Mouse (Mus musculus): Measurements from ENCODE around the gene Slc26a6.

Gene Slc26a6

GRCm38 (mm10) chr9:108852976-108853375, at the start of gene Slc26a6:
TSS of gene Slc26a6 (plus strand) at chr9:108853283.
- DNase-seq (ENCODE audit: low read depth), result no peak

GRCm38 (mm10) chr9:108805768-108806167, 47.3 kb upstream of the Slc26a6 start:
- no peak for DNase-seq (ENCODE audit: low read depth)

- no peak for DNase-seq (ENCODE audit: low read depth)
Measured at GRCm38 (mm10) chr9:108806379-108806778, 46.7 kb upstream of the Slc26a6 start.

GRCm38 (mm10) chr9:108806831-108807230, 46.3 kb upstream of the Slc26a6 start:
- no peak for DNase-seq (ENCODE audit: low read depth)

GRCm38 (mm10) chr9:108807674-108808073, 45.4 kb upstream of the Slc26a6 start:
- DNase-seq (ENCODE audit: low read depth), result no peak

- peak; percentile 89 for DNase-seq (ENCODE audit: low read depth)
Measured at GRCm38 (mm10) chr9:108808163-108808665, 44.9 kb upstream of the Slc26a6 start, which contains the start of gene Nckipsd. TSS of gene Nckipsd (plus strand) at chr9:108808368.

DNA sequence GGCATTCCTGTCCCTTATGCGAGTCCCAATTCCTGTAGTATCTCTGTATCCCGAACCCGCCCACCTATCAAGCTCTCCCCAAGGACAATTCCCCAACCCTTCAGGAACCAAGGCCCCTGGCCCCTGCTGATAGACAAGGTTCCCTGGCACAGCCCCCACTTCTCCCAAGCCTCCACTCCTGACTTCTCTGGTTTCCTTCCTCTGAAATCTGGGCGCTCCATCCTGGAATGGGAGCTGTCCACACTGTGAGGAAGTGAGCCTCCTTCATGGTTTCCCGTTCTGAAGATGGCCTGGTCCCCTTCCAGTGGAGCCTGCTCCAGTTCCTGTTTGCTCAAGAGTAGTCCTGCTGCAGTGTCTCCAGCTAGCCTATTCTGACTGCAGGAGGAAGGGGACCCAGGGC, 43.9 kb upstream of the Slc26a6 start:
- no peak for DNase-seq (ENCODE audit: low read depth)

GRCm38 (mm10) chr9:108809723-108810122, 43.4 kb upstream of the Slc26a6 start:
- DNase-seq (ENCODE audit: low read depth), result no peak

DNA sequence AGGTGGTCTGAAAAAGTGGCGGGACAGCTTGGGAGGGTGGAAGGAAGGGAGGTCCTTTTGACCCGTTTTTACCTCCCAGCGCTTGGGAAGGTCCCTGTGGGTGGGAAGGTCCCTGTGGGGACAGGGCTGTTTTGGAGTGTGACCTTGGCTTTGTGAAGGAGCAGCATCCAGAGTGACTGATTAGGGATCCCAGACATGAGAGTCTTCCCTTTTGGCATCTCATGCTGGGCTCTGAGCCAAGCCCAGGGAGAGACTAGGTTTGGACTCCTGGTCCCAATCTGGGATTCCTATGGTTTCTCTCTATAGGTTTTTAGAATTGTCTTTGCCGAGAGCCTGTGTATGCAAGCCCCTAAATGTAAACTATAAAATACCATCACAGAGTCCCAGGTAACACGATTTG, 42.6 kb upstream of the Slc26a6 start:
- no peak for DNase-seq (ENCODE audit: low read depth)

DNA sequence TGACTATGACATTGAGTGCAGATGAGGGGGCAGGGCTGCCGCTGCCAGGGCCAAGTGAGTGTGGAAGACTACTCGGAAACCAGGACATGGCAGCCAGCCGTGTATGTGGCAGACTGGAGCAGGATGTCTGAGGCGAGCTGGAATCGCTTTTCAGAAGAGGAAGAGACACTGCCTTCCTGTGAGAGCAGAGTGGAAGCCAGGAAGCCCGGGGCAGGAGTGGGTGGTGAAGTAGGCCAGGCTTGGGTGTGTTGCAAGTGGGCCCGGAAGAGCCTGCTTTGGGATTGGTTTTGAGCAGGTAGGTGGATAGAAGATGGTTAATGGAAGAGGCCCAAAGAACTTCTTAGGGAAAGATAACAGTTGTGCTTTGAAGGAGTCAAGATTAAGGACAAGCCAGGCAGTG, 37.5 kb upstream of the Slc26a6 start:
- no peak for DNase-seq (ENCODE audit: low read depth)

GRCm38 (mm10) chr9:108819495-108819894, 33.6 kb upstream of the Slc26a6 start:
- peak; percentile 34 for DNase-seq (ENCODE audit: low read depth)

GRCm38 (mm10) chr9:108820077-108820476, 33.0 kb upstream of the Slc26a6 start:
- no peak for DNase-seq (ENCODE audit: low read depth)

- DNase-seq (ENCODE audit: low read depth), result no peak
Measured at GRCm38 (mm10) chr9:108824144-108824685, 28.9 kb upstream of the Slc26a6 start.

DNA sequence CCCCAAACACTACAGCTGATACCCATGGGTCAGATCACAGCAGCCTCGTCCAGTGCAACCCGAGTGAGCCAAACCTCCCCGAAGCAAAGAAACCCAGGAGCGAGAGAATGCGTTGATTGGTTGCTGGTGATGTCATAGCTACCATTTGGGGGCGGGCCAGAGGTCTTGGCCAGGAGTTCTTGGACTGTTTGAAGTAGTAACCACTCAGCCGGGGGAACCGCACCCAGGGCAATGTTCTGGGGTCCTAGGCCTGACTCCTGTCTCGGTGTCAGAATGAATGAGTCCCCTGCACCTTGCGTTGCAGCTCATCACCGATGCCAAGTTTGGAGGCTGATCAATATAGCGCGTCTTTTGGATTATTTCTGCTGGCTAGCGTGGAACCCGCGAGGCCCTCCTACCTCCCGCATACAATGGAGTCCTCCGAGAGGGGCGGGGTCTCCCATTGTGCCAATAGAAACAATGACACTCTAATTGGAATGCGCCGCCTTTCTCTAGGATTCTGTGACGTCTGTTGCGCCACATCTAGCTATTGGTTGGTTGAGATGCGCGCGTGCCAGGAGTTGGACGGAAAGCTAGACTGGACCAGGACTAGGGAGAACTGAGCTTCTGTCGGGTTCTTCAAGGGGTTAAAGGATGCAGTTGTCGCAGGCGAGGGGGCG, 28.2 kb upstream of the Slc26a6 start:
- no peak for DNase-seq (ENCODE audit: low read depth)

- peak; percentile 69 for DNase-seq (ENCODE audit: low read depth)
Measured at GRCm38 (mm10) chr9:108825820-108826699, 27.0 kb upstream of the Slc26a6 start, which contains the start of gene Celsr3. TSS of gene Celsr3 (plus strand) at chr9:108826320.

GRCm38 (mm10) chr9:108826700-108827340, 26.3 kb upstream of the Slc26a6 start:
- DNase-seq (ENCODE audit: low read depth), result peak; percentile 65

DNA sequence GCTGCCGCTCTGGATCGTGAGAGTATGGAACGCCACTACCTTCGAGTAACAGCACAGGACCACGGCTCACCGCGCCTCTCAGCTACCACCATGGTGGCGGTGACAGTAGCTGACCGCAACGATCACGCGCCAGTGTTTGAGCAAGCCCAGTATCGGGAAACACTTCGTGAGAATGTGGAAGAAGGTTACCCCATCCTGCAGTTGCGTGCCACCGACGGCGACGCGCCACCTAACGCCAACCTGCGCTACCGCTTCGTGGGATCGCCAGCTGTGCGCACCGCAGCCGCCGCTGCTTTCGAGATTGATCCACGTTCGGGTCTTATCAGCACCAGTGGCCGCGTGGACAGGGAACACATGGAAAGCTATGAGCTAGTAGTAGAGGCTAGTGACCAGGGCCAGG, 25.6 kb upstream of the Slc26a6 start:
- DNase-seq (ENCODE audit: low read depth), result peak; percentile 25

- no peak for DNase-seq (ENCODE audit: low read depth)
Measured at GRCm38 (mm10) chr9:108827906-108828305, 25.2 kb upstream of the Slc26a6 start.

GRCm38 (mm10) chr9:108831637-108832036, 21.4 kb upstream of the Slc26a6 start:
- DNase-seq (ENCODE audit: low read depth), result no peak

GRCm38 (mm10) chr9:108832390-108833108, 20.5 kb upstream of the Slc26a6 start:
- peak; percentile 84 for DNase-seq (ENCODE audit: low read depth)

DNA sequence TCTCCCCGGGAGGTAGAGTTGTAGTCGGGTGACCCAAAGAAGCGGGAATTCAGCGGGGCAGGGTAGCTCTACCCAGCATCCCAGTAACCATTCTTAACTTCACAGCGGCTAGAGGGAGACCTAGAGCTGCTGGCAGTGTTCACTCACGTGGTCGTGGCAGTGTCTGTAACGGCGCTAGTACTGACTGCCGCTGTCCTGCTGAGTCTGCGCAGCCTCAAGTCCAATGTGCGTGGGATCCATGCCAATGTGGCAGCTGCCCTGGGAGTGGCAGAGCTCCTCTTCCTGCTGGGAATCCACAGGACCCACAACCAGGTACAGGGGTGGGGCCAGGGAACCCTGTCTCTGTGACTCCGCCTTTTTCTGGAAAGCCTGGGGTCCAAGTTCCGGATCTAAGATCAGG, 10.1 kb upstream of the Slc26a6 start:
- DNase-seq (ENCODE audit: low read depth), result no peak

All from c-Kit-positive CD71-negative TER-119-negative erythroid progenitor cells, embryonic 14.5 days (primary cell).